In genomic region chr1:152792736-152793494, GRCm38 (mm10) we compare ENCODE assay signal across 11 mouse cellular contexts. TPM values are rescaled to one million over a fixed set of nuclear protein-coding genes. Genes with fewer than 3 reads are reported as not detected.
DNase-seq lines count a peak whose midpoint lies in the region; ATAC-seq and TF ChIP-seq lines count a peak whose summit lies in the region.
"Had no signal": no experiment of that assay in that cellular context is flagged by ENCODE, and none has a peak within 500 bp of the region (broad histone marks: within the 10 kb centered on the region; RNA-seq: fewer than 3 reads in every experiment).

No protein-coding gene starts in this region.

- no peak overlapping the region for H3K4me3 ChIP-seq in kidney, embryonic 15.5 days (replicated peaks)
- no peak overlapping the region for H3K4me3 ChIP-seq in midbrain, embryonic 13.5 days (replicated peaks)
- H3K4me3 ChIP-seq: heart, embryonic 15.5 days had no signal

- H3K9me3 ChIP-seq in kidney, embryonic 15.5 days (replicated peaks): no peaks in the 10 kb centered on the region
- H3K9me3 ChIP-seq in midbrain, embryonic 13.5 days: no peaks in the 10 kb centered on the region
- H3K9me3 ChIP-seq: heart, embryonic 15.5 days had no signal

- H3K4me2 ChIP-seq in kidney, embryonic 15.5 days: no peak overlapping the region
- H3K4me2 ChIP-seq in midbrain, embryonic 13.5 days (replicated peaks): no peak overlapping the region
- H3K4me2 ChIP-seq: heart, embryonic 15.5 days had no signal

- H3K36me3 ChIP-seq in kidney, embryonic 15.5 days: no peaks in the 10 kb centered on the region
- no peaks in the 10 kb centered on the region for H3K36me3 ChIP-seq in midbrain, embryonic 13.5 days
- H3K36me3 ChIP-seq: heart, embryonic 15.5 days had no signal

- 58% methylated on average over 12 of the region's 12 CpGs for WGBS in kidney, embryonic 15.5 days
- WGBS in midbrain, embryonic 13.5 days: 27% methylated on average over 12 of the region's 12 CpGs

- no peaks in the 10 kb centered on the region for H3K27me3 ChIP-seq in kidney, embryonic 15.5 days
- H3K27me3 ChIP-seq in midbrain, embryonic 13.5 days: no peaks in the 10 kb centered on the region
- H3K27me3 ChIP-seq: heart, embryonic 15.5 days had no signal

- peaks cover 31% of the 10 kb centered on the region for H3K4me1 ChIP-seq in kidney, embryonic 15.5 days
- peaks cover 16% of the 10 kb centered on the region for H3K4me1 ChIP-seq in midbrain, embryonic 13.5 days (replicated peaks)

- H3K27ac ChIP-seq in kidney, embryonic 15.5 days: 0 out of 2 replicates have a peak overlapping the region, but pooled peaks have one; percentile 45
- no peak overlapping the region for H3K27ac ChIP-seq in midbrain, embryonic 13.5 days
- H3K27ac ChIP-seq: heart, embryonic 15.5 days had no signal

- H3K9ac ChIP-seq in kidney, embryonic 15.5 days: no peak overlapping the region
- no peak overlapping the region for H3K9ac ChIP-seq in midbrain, embryonic 13.5 days (replicated peaks)
- H3K9ac ChIP-seq: heart, embryonic 15.5 days had no signal

- TF ChIP-seq CTCF in brain, embryonic 14.5 days (IDR thresholded peaks at IDR 0.05; ENCODE audit: borderline replicate concordance, extremely low read depth, insufficient read depth, insufficient read length): no peak

- TF ChIP-seq POLR2A in brain, embryonic 14.5 days (IDR thresholded peaks at IDR 0.05; ENCODE audit: borderline replicate concordance, extremely low read depth, insufficient read depth, insufficient read length, poor library complexity, severe bottlenecking): no peak

- DNase-seq in kidney, adult 18-20 months: no peak
- peak; percentile 55 for DNase-seq in brain, embryonic 14.5 days (ENCODE audit: low read depth)
- DNase-seq in frontal cortex, adult 2 months (ENCODE audit: extremely low spot score in 1 of 2, low spot score in 1 of 2): peak; percentile 28 to 42
- DNase-seq in liver: no peak
- DNase-seq in spleen, adult 12 weeks (ENCODE audit: low spot score): no peak
- DNase-seq in adrenal gland, adult 8-10 months: no peak

- no peak for ATAC-seq in kidney, embryonic 15.5 days (replicated peaks; ENCODE audit: low FRiP score)
- ATAC-seq in midbrain, embryonic 13.5 days: 0 out of 2 replicates have a peak, but pooled peaks have one; percentile 47

RNA-seq across cellular contexts. Expression of gene Ncf2, which starts 7.1 kb away (rescaled TPM):
- 7.8 and 9.0 TPM in 2 replicates for polyA plus RNA-seq in kidney, embryonic 15.5 days (2015; fragmentation: Nextera tagmentation; extraction: Ambion mirVana)
- polyA plus RNA-seq in brain, embryonic 14.5 days (2012; rRNA removed): 2.3 and 2.6 TPM in 2 replicates
- polyA plus RNA-seq in frontal cortex, adult 2 months (2012; rRNA removed): 4.8 and 6.6 TPM in 2 replicates
- polyA plus RNA-seq in midbrain, embryonic 13.5 days (2015; fragmentation: Nextera tagmentation; extraction: Ambion mirVana): 2.3 and 3.0 TPM in 2 replicates
- total RNA-seq in adrenal gland, adult 8-10 months (2022): 1 to 10 TPM; 4.2 to 9.2 (median 8.3) TPM

RNA-seq across cellular contexts. Expression of gene Arpc5, which starts 26.6 kb away (rescaled TPM):
- 228 and 235 TPM in 2 replicates for polyA plus RNA-seq in kidney, embryonic 15.5 days (2015; fragmentation: Nextera tagmentation; extraction: Ambion mirVana)
- polyA plus RNA-seq in brain, embryonic 14.5 days (2012; rRNA removed): 166 and 187 TPM in 2 replicates
- 93.2 and 107 TPM in 2 replicates for polyA plus RNA-seq in frontal cortex, adult 2 months (2012; rRNA removed)
- polyA plus RNA-seq in midbrain, embryonic 13.5 days (2015; fragmentation: Nextera tagmentation; extraction: Ambion mirVana): 339 and 353 TPM in 2 replicates
- total RNA-seq in adrenal gland, adult 8-10 months (2022): 100 to 1,000 TPM in 2 of 4 experiments, 10 to 100 TPM in 2; 83.9 to 107 (median 101) TPM

RNA-seq across cellular contexts. Expression of gene Rgl1, which starts 26.8 kb away (rescaled TPM):
- polyA plus RNA-seq in kidney, embryonic 15.5 days (2015; fragmentation: Nextera tagmentation; extraction: Ambion mirVana): 60.6 and 63.6 TPM in 2 replicates
- 11.5 and 14.1 TPM in 2 replicates for polyA plus RNA-seq in brain, embryonic 14.5 days (2012; rRNA removed)
- polyA plus RNA-seq in frontal cortex, adult 2 months (2012; rRNA removed): 60.8 and 63.0 TPM in 2 replicates
- 12.9 and 17.0 TPM in 2 replicates for polyA plus RNA-seq in midbrain, embryonic 13.5 days (2015; fragmentation: Nextera tagmentation; extraction: Ambion mirVana)
- total RNA-seq in adrenal gland, adult 8-10 months (2022): 10 to 100 TPM; 23.9 to 47.1 (median 32.6) TPM

RNA-seq across cellular contexts. Expression of gene Apobec4, which starts 42.6 kb away (rescaled TPM):
- polyA plus RNA-seq in kidney, embryonic 15.5 days (2015; fragmentation: Nextera tagmentation; extraction: Ambion mirVana): not detected in 2 replicates
- polyA plus RNA-seq in brain, embryonic 14.5 days (2012; rRNA removed): not detected in 2 replicates
- polyA plus RNA-seq in frontal cortex, adult 2 months (2012; rRNA removed): not detected in 2 replicates
- not detected in 2 replicates for polyA plus RNA-seq in midbrain, embryonic 13.5 days (2015; fragmentation: Nextera tagmentation; extraction: Ambion mirVana)
- not detected for total RNA-seq in adrenal gland, adult 8-10 months (2022)
- total RNA-seq: left cerebral cortex, adult 8-10 months; neutrophil, adult 5-6 weeks had no signal
- polyA plus RNA-seq: heart, embryonic 15.5 days had no signal

Comparison
In these comparisons a context has a peak if more than half of its experiments do, and no peak if none do; other contexts are left out.
1. DNase-seq: peak in brain, embryonic 14.5 days (single experiment) and frontal cortex, adult 2 months (2 of 2); none in kidney, adult 18-20 months (single experiment), liver (single experiment), spleen, adult 12 weeks (single experiment) and adrenal gland, adult 8-10 months (single experiment).